Mouse (Mus musculus): ENCODE results near the gene Gsdma3. TPM values are rescaled to one million over a fixed set of nuclear protein-coding genes. Genes with fewer than 3 reads are reported as not detected.
"Not testable (repeated sequence)": the region's sequence is repeated elsewhere in the genome, so short reads cannot be mapped to it uniquely, and the experiment has no call there.

Gene Gsdma3
- polyA plus RNA-seq, 1 experiment from 2014 or later = not detected

DNA sequence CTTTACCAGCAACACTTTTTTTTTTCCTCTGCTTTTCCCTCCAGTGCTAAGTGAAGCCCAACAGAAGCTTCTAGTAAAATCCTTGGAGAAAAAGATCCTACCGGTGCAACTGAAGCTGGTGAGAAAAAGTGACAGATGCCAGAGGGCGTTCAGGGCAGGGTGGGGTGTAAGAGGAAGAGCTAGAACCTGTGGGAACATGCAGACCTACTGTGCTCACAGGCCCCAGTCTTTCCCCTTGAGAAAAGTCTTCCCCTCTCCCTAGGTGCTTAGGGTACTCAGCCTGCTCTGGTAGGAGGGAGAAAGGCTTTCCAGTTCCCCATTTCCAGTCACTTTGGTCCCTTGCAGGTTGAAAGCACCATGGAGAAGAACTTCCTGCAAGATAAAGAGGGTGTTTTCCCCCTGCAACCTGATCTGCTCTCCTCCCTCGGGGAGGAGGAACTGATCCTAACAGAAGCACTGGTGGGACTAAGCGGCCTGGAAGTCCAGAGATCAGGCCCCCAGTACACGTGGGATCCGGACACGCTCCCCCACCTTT, 49.7 kb downstream of the Gsdma3 start:
- H3K27me3 ChIP-seq = peaks cover 4% of the 10 kb centered on the region; the same call in 1 of the 2 replicates
- no peak overlapping the region for H3K4me2 ChIP-seq (replicated peaks)
- WGBS = 51% methylated on average over 7 of the region's 7 CpGs
- no peaks in the 10 kb centered on the region for H3K9me3 ChIP-seq
- H3K36me3 ChIP-seq = no peaks in the 10 kb centered on the region
- no peak overlapping the region for H3K27ac ChIP-seq
- no peaks in the 10 kb centered on the region for H3K4me1 ChIP-seq (replicated peaks)
- no peak overlapping the region for H3K9ac ChIP-seq (replicated peaks)
- no peak overlapping the region for H3K4me3 ChIP-seq (replicated peaks)
- ATAC-seq = no peak

DNA sequence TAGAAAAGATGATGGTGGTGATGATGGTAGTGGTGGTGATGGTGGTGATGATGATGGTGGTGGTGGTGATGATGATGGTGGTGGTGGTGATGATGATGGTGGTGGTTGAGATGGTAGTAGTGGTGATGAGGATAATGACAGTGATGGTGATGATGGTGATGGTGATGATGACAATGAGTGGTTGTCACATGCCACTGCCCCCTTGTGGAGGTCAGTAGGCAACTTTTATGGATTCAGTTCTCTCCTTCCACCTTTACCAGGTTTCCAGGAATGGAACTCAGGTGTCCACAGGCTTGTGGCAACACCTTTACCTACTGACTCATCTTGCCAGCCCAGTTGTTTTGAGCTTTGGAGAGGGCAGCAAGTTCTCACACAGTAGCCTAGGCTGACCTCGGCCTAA, 53.9 kb downstream of the Gsdma3 start:
- Histone ChIP-seq H3K9me3 (no peaks in the 10 kb centered on the region), H3K9ac (replicated peaks) (no peak overlapping the region), H3K4me3 (replicated peaks) (no peak overlapping the region), H3K36me3 (peaks cover under 1% of the 10 kb centered on the region; the same call in 1 of the 2 replicates), H3K27me3 (no peaks in the 10 kb centered on the region), H3K4me1 (replicated peaks) (peaks cover 16% of the 10 kb centered on the region), H3K27ac (no peak overlapping the region), H3K4me2 (replicated peaks) (no peak overlapping the region)
- WGBS = 100% methylated on average over 1 of the region's 1 CpGs
- ATAC-seq = no peak

DNA sequence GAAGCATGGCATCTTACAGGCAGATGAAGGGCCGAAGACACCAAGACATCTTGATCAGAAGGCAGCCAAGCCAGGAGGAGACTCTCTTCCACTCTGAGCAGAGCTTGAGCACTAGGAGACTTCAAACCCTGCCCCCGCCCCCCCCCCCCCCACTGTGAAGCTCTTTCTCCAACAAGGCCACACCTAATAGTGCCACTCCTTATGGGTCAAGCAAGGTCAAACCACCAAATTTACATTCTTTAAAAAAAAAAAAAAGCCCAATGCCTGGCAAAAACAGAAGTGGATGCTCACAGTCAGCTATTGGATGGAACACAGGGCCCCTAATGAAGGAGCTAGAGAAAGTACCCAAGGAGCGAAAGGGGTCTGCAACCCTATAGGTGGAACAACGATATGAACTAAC, 54.4 kb downstream of the Gsdma3 start:
- H3K4me1 ChIP-seq (replicated peaks) = peaks cover 16% of the 10 kb centered on the region
- H3K27me3 ChIP-seq; H3K4me2 ChIP-seq (replicated peaks); H3K9me3 ChIP-seq; ATAC-seq; H3K36me3 ChIP-seq; H3K4me3 ChIP-seq (replicated peaks); H3K27ac ChIP-seq; H3K9ac ChIP-seq (replicated peaks): not testable (repeated sequence)
- 78% methylated on average over 4 of the region's 4 CpGs for WGBS

DNA sequence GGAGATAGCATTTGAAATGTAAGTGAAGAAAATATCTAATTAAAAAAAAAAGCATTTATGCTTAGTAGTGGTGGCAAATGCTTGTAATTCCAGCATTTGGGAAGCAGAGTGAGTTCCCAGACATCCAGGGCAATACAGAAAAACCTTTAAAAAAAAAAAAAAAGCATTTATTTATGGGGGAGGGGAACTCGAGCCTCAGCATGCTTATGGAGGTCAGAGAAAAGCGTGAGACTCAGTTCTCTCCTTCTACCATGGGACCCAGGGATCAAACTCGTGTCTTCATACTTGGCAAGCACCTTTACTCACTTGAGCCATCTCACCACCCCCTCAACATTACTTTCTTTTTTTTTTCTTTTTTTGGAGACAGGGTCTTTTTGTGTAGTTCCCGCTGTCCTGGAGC, 55.0 kb downstream of the Gsdma3 start:
- H3K9ac ChIP-seq (replicated peaks) = no peak overlapping the region
- no peak overlapping the region for H3K4me2 ChIP-seq (replicated peaks)
- H3K27ac ChIP-seq = no peak overlapping the region
- H3K9me3 ChIP-seq = no peaks in the 10 kb centered on the region
- WGBS = 85% methylated on average over 4 of the region's 4 CpGs
- no peak overlapping the region for H3K4me3 ChIP-seq (replicated peaks)
- H3K4me1 ChIP-seq (replicated peaks) = peaks cover 16% of the 10 kb centered on the region
- ATAC-seq = no peak
- no peaks in the 10 kb centered on the region for H3K27me3 ChIP-seq
- peaks cover 12% of the 10 kb centered on the region for H3K36me3 ChIP-seq

DNA sequence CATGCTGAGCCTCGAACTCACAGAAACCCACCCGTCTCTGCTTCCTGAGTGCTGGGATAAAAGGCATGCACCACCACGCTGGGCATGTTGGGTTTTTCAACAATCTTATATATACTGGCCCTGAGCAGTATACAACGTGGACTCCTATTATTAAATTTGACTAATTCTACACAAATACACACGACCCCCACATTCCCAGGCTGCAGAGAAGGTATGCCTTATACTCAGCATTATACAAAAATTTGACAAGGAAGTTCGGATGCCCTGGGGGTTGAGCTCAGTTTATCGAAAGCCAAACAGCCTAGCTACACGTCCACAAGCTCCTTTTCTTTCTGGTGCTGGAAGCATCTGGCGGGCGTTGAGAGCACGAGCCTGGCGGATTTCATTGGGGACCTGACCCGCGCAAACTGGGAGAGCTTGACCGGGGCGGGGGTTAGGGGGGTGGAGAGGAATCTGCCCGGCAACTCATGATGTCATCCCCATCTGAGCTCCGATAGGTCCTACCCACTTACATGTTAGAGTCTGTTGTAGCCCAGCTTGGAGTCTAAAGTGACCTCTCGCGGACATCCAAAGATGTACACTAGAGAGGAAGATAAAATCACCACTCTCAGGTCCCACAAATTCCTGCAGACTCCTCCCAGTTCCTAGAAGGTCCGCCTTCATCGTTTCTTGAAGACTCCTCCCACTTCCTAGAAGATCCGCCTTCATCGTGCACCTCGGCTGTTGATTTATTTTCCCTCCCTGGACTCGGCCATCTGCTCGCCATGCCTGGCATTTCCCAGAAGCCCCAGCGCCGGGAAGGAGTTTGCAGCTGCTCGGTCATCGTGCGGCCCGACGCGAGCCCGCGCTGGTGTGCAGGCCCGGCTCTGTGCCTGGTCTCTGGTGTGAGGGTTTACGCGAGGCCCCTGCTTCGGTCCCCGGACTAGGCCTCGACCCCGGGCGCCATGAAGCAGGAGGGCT, 55.9 kb downstream of the Gsdma3 start, which contains the start of gene Psmd3:
Psmd3 (plus strand) TSS at position 769 of the 960 bp plus-strand sequence.
- peaks cover 16% of the 10 kb centered on the region for H3K4me1 ChIP-seq (replicated peaks)
- peak within 1 kb of the TSS; percentile 79 for H3K4me2 ChIP-seq (replicated peaks)
- H3K4me3 ChIP-seq (replicated peaks) = peak within 1 kb of the TSS; percentile 94
- no peaks in the 10 kb centered on the region for H3K9me3 ChIP-seq
- H3K36me3 ChIP-seq = peaks cover 21% of the 10 kb centered on the region
- H3K27ac ChIP-seq = peak within 1 kb of the TSS; percentile 71
- 5% methylated on average over 45 of the region's 45 CpGs for WGBS
- ATAC-seq = peak; percentile 97
- H3K9ac ChIP-seq (replicated peaks) = peak within 1 kb of the TSS; percentile 99
- H3K27me3 ChIP-seq = no peaks in the 10 kb centered on the region

DNA sequence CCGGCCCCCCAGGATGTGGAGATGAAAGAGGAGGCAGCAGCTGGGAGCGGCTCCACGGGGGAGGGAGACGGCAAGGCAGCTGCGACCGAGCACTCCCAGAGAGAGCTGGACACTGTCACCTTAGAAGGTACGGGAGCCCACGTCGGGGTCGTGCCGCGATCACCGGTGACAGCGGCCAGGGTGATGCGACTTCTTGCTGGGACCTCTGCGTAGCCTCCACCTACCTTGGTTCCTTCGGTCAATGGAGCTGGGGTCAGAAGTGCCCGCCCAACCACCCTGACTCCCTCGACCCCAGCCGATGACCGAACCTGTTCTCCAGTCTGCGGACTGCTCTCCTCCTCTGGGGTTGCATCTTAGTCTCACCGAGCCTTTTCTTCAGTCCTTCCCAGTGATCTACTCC, 56.7 kb downstream of the Gsdma3 start:
- H3K36me3 ChIP-seq = peaks cover 29% of the 10 kb centered on the region
- peak overlapping the region; percentile 79 for H3K4me2 ChIP-seq (replicated peaks)
- H3K9me3 ChIP-seq = no peaks in the 10 kb centered on the region
- H3K4me1 ChIP-seq (replicated peaks) = peaks cover 16% of the 10 kb centered on the region
- ATAC-seq = peak; percentile 34; the same call in 1 of the 2 replicates
- peak overlapping the region; percentile 99 for H3K9ac ChIP-seq (replicated peaks)
- no peaks in the 10 kb centered on the region for H3K27me3 ChIP-seq
- WGBS = under 1% methylated on average over 23 of the region's 23 CpGs
- peak overlapping the region; percentile 94 for H3K4me3 ChIP-seq (replicated peaks)
- H3K27ac ChIP-seq = peak overlapping the region; percentile 66

DNA sequence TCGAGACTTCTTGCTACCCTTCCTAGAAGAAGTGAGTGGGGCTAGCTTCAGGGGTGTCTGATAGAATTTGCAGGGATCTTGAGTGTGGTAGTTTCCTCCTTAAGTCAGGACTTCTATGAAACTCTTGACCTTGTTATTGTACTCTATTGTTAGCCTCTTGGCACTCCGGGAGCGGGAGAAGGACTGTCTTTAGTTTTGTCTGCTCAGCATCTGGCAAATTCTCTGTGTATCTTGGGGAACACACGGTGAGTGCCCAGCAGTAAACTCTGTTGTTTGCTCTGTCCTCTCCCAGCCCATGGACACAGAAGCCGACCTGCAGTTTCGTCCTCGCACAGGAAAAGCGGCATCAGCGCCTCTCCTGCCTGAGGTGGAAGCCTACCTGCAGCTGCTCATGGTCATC, 59.5 kb downstream of the Gsdma3 start:
- 92% methylated on average over 9 of the region's 9 CpGs for WGBS
- H3K9ac ChIP-seq (replicated peaks) = no peak overlapping the region
- H3K27ac ChIP-seq = no peak overlapping the region
- no peak overlapping the region for H3K4me2 ChIP-seq (replicated peaks)
- H3K9me3 ChIP-seq = no peaks in the 10 kb centered on the region
- no peaks in the 10 kb centered on the region for H3K27me3 ChIP-seq
- H3K4me1 ChIP-seq (replicated peaks) = peaks cover 16% of the 10 kb centered on the region
- no peak for ATAC-seq
- H3K36me3 ChIP-seq = peaks cover 53% of the 10 kb centered on the region
- no peak overlapping the region for H3K4me3 ChIP-seq (replicated peaks)

DNA sequence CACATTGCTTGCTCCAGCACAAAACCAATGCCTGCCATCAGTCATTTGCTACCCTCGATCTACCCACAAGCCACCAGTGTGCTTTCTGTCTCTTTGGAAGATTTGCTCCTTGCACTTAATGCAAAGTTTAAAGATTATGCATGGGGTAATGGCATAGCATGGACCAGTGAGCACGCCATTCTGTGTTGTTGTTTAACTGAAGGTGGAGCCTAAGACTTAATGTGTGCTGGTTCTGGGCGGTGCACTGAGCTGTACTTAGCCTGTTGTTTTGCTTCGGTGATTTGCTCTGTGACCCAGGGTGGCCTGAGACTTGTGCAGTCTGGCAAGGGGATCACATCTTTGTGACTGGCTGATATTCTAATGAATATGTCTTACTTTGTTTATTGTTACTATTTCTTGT, 60.8 kb downstream of the Gsdma3 start:
- H3K9ac ChIP-seq (replicated peaks) = no peak overlapping the region
- H3K27ac ChIP-seq = no peak overlapping the region
- peaks cover 16% of the 10 kb centered on the region for H3K4me1 ChIP-seq (replicated peaks)
- no peaks in the 10 kb centered on the region for H3K9me3 ChIP-seq
- no peak overlapping the region for H3K4me3 ChIP-seq (replicated peaks)
- WGBS = 92% methylated on average over 4 of the region's 4 CpGs
- no peak overlapping the region for H3K4me2 ChIP-seq (replicated peaks)
- H3K27me3 ChIP-seq = no peaks in the 10 kb centered on the region
- ATAC-seq = no peak
- H3K36me3 ChIP-seq = peaks cover 66% of the 10 kb centered on the region

Other genes starting within 250 kb of the Gsdma3 start
- 0.23 and 0.28 TPM in 2 replicates for gene Tcap, start 242.5 kb upstream of the Gsdma3 start, polyA plus RNA-seq (2015; fragmentation: Nextera tagmentation; extraction: Ambion mirVana)
- gene Pnmt, start 239.9 kb upstream of the Gsdma3 start, polyA plus RNA-seq (2015; fragmentation: Nextera tagmentation; extraction: Ambion mirVana) = 0.23 TPM in 1 of 2 replicates, not detected in the other
- 9.2 and 10.7 TPM in 2 replicates for gene Pgap3, start 225.9 kb upstream of the Gsdma3 start, polyA plus RNA-seq (2015; fragmentation: Nextera tagmentation; extraction: Ambion mirVana)
- 7.1 and 7.6 TPM in 2 replicates for gene Erbb2, start 213.9 kb upstream of the Gsdma3 start, polyA plus RNA-seq (2015; fragmentation: Nextera tagmentation; extraction: Ambion mirVana)
- 231 and 239 TPM in 2 replicates for gene Mien1, start 187.4 kb upstream of the Gsdma3 start, polyA plus RNA-seq (2015; fragmentation: Nextera tagmentation; extraction: Ambion mirVana)
- gene Grb7, start 180.0 kb upstream of the Gsdma3 start, polyA plus RNA-seq (2015; fragmentation: Nextera tagmentation; extraction: Ambion mirVana) = 0.21 and 0.24 TPM in 2 replicates
- 0.36 TPM in 1 of 2 replicates, not detected in the other for gene Ikzf3, start 80.3 kb upstream of the Gsdma3 start, polyA plus RNA-seq (2015; fragmentation: Nextera tagmentation; extraction: Ambion mirVana)
- 0.12 TPM in 1 of 2 replicates, not detected in the other for gene Zpbp2, start 75.3 kb upstream of the Gsdma3 start, polyA plus RNA-seq (2015; fragmentation: Nextera tagmentation; extraction: Ambion mirVana)
- 87.0 and 97.3 TPM in 2 replicates for gene Ormdl3, start 39.0 kb upstream of the Gsdma3 start, polyA plus RNA-seq (2015; fragmentation: Nextera tagmentation; extraction: Ambion mirVana)
- gene Lrrc3c, start 28.1 kb upstream of the Gsdma3 start, polyA plus RNA-seq (2015; fragmentation: Nextera tagmentation; extraction: Ambion mirVana) = not detected in 2 replicates
- 0.90 and 1.5 TPM in 2 replicates for gene Gm12355, start 699 bp upstream of the Gsdma3 start, polyA plus RNA-seq (2015; fragmentation: Nextera tagmentation; extraction: Ambion mirVana)
- not detected in 2 replicates for gene Gsdma2, start 20.4 kb downstream of the Gsdma3 start, polyA plus RNA-seq (2015; fragmentation: Nextera tagmentation; extraction: Ambion mirVana)
- gene Gsdma, start 38.0 kb downstream of the Gsdma3 start, polyA plus RNA-seq (2015; fragmentation: Nextera tagmentation; extraction: Ambion mirVana) = not detected in 2 replicates
- 174 and 190 TPM in 2 replicates for gene Psmd3, start 56.2 kb downstream of the Gsdma3 start, polyA plus RNA-seq (2015; fragmentation: Nextera tagmentation; extraction: Ambion mirVana)
- gene Csf3, start 74.9 kb downstream of the Gsdma3 start, polyA plus RNA-seq (2015; fragmentation: Nextera tagmentation; extraction: Ambion mirVana) = not detected in 2 replicates
- 83.5 and 90.3 TPM in 2 replicates for gene Med24, start 103.1 kb downstream of the Gsdma3 start, polyA plus RNA-seq (2015; fragmentation: Nextera tagmentation; extraction: Ambion mirVana)
- gene Thra, start 114.3 kb downstream of the Gsdma3 start, polyA plus RNA-seq (2015; fragmentation: Nextera tagmentation; extraction: Ambion mirVana) = 99.6 and 106 TPM in 2 replicates
- gene Nr1d1, start 149.0 kb downstream of the Gsdma3 start, polyA plus RNA-seq (2015; fragmentation: Nextera tagmentation; extraction: Ambion mirVana) = 1.2 and 1.9 TPM in 2 replicates
- 34.2 and 34.5 TPM in 2 replicates for gene Msl1, start 169.2 kb downstream of the Gsdma3 start, polyA plus RNA-seq (2015; fragmentation: Nextera tagmentation; extraction: Ambion mirVana)
- gene Casc3, start 178.5 kb downstream of the Gsdma3 start, polyA plus RNA-seq (2015; fragmentation: Nextera tagmentation; extraction: Ambion mirVana) = 52.6 and 57.6 TPM in 2 replicates
- 4.7 and 5.8 TPM in 2 replicates for gene Rapgefl1, start 210.4 kb downstream of the Gsdma3 start, polyA plus RNA-seq (2015; fragmentation: Nextera tagmentation; extraction: Ambion mirVana)
- gene Wipf2, start 237.3 kb downstream of the Gsdma3 start, polyA plus RNA-seq (2015; fragmentation: Nextera tagmentation; extraction: Ambion mirVana) = 4.9 and 5.2 TPM in 2 replicates

Measured in midbrain, embryonic 13.5 days (tissue).